Mouse (Mus musculus) right cerebral cortex, postnatal 36 days (tissue): ENCODE measurements around the gene Impdh2.

Experiments used
- DNase-seq, 2 experiments: peaks; one replicate each; pipeline ENCODE4 v3.0.0; 2022; ENCODE audit warnings: low spot score in 2 of 2, mixed read lengths in 1 of 2

The Impdh2 gene

DNA sequence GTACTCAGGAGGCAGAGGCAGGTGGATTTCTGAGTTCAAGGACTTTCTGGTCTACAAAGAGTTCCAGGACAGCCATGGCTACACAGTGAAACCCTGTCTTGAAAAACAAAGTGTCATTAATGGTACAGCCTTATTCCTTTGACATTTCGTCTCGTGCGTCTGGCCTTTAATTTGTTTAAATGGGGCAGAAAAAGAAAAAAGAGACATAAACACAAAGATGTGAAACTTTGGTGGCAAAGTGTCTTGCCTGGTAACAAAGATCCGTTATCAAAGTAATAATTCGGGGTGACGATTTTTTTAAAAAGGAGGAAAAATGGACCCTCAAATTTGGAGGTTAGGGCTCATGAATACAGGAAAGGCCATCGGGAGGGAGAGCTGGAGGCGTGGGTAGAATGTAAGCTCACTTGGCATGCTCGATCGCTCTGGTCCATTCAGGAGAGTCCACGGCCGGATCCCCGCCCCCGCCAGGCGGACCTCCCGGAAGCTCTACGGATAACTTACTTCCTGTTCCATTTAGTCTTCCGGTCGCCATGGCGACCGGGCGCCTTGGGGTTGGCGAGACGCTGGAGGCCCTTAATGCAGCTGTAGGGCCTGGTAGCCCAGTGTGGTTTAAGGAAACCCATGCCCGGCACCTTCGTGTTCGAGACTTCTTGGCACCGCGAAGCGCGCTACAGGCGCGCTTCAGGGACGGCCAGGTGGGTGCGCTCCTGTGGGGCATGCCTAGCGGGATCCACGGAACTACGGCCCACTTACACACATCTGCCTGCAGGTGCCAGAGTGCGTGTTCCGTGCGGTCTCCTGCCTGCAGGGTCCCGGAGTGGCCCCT is 9.5 kb downstream of the Impdh2 start, which contains the start of gene Dalrd3:
TSS of gene Dalrd3 (plus strand) at position 506 of the 826 bp plus-strand sequence.
- DNase-seq, result peak; percentile 93 to 94

DNA sequence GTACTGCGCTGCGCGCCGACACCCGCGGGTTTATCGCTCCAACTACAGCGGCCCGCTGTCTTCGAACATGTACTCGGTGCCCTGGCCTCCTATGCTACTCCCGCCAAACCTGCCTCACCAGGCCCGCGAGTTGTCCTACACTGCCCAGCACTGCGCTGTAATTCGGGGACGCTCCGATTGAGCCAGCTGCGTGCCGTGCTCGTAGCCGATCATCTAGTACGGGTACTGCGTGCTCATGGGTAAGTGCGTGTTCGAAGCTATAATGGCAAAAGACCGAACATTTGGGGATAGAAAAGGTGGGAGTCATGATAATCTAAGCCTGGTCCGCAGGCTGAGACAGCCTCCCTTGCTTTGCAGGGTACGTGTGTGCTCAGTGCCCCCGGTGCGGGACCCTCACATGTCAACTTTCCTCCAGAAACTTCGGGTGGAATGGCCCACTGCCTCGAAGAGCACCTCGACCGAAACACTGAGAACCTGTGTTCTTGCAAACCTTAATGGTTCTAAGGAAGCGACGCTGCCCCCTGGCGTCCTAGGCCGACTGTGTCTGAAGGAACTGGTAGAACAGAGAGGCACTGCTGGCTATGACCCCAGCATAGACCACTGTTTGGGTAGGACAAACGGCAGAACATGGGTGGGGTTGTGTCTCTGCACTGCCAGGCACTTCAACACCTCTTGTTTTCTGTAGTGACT is 10.3 kb downstream of the Impdh2 start:
- DNase-seq, result no peak

DNA sequence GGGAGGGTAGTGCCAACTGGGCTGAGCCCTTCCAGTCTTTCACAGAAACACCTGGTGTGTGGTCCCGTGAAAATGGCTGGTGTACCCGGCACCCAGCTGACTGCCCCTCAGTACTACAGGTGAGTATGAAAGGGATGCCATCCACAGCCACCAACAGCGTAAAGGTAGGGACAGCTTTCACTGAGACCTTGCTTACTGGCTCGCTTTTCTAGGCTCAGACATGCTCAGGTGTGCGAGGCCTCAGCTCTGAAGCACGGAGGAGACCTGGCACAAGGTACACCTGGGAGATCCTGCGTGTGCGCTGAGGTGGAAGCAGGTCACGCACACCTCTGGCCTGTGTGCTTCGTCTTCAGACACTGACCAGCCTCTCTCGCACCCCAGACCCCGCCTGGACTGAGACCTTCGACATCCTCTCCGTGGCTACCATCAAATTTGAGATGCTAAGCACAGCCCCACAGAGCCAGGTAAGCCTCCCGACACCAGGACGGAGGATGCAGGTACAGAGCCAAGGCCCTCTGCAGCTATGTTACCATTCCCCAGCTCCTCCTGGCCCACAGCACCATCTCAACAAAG is 11.4 kb downstream of the Impdh2 start:
- no peak for DNase-seq

DNA sequence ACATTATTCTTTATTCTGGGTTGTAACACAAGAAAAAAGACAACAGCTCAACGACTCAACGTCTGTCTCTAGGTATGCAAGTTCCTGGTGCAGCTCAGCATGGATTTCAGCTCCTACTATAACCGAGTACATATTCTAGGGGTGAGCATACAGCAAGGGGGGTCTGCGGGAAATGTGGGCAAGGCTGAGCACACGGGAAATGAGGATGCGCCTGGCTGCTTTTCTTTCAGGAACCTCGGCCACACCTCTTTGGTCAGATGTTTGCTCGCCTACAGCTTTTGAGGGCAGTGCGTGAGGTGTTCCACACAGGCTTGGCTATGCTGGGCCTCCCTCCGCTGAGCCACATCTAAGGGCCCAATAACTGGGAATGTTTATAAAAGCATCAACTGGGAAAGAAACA is 12.2 kb downstream of the Impdh2 start:
- no peak for DNase-seq

DNA sequence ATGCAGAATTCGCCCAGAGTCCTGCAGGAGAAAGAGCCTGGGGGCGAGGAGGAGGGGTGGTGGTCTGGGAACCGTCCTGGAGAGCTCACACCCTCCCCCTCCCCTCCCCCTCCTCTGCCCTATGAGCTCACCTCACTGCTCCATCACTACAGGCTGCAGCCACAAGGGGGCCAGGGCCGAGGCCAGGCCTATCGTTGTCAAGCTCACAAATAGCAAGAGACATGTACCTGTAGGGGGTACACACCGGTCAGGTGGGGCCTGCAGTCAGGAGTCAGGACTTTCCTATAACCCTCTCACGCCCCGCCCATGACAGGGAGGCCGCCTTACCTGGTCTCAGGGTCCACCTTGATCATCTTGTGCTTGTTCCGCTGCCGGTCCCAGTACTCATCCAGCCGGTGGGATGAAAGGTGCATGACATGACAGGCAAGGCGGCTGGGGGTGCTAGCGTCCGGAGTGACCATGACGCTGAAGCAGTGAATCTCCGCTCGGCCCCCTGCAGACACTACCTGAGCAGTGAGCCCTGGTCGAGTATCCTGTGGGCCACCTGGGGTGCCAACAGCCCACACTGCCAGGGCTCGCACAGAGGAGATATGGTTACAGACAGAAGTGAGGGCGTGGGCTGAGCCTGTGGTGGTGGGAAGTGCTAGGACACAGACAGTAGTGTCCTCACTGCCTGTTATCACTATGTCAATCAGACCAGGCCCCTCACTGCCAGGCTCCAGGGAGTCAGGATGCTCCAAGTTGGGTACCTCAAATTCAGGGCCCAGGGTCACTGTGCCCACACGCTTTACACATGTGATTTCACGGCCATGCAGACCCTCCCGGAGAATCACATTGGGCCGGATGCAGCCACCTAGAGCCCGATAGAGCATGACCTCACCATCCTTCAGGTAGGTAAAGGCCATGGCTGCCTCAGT is 13.9 kb downstream of the Impdh2 start:
- DNase-seq, result no peak

DNA sequence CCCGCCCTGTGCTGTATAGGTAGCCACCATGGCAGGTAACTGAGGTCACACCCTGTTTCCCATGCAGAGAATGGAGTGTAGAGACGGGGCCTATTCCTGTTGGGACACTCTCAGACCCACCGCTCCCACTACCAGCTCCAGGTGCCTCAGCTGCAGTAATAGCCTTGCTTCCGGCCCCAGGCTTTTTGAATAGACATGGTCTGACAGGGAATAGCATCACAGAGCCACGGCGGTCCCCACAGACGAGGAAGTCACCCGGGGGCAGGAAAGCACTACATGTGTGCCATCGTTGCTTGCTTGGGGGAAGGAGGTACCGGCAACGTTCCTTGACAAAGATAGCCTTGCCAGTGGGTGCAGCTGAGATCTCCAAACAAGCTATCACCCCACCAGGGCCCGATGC is 14.8 kb downstream of the Impdh2 start:
- no peak for DNase-seq

DNA sequence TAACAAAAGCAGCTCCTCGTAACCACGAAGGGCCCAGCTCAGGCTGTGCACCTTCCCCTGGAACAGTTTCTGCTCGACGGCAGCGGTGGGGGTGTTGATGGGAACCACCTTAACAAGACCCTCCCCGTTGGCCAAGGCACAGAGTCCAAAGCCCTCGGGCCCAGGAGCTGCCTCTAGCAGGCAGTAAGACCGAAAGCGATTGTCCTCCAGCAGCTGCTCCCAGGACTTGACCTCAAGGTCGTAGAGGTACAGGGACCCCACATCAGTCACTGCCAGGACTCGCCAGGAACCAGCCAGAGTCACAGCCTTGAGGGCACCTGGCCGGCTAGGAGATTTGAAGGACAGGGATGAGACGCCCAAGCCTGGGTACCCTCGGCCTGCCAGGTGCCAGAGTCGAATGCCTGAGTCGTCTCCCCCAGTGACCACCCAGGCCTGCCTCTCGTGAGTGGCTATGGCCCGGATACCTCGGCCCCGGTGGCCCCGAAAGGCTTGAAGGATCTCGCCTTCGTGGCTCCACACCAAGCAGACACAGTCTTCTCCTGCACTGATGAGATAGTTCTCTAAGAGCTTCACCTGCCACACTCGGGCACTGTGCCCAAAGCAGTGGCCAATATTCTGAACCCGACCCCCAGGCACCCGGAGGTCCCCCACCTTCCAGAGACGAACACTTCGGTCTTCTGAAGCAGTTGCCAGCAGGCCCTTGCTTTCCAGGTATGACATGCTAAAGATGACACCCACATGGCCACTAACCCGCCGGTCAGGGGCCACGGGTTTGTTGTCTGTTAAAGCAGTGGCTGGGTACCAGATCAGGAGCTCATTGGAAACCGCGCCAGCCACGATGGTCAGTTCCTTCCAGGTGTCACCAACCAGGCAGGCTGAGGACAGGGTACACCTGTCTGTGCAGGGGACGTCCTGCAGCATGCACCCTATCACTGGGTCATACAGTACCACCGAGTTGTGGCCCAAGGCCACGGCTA is 15.5 kb downstream of the Impdh2 start:
- DNase-seq, result no peak

DNA sequence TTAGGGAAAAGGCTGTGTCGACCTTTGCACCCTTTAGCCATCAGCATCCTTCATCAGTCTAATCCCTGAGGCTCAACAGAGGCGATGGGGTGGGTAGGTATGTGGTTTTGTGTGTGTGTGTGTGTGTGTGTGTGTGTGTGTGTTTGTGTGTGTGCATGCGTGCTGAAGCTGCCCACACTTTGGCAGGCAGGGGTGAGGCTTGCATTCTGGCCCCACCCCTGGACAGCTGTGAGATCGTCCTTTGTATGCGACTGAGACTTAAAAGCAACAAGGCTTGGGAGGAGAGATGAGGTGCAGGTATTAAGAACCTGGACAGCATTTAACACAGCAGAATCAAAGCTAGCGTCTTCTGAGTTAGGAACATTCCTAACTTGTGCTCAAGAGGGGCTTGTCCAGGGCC is 16.9 kb downstream of the Impdh2 start:
- DNase-seq, result no peak

DNA sequence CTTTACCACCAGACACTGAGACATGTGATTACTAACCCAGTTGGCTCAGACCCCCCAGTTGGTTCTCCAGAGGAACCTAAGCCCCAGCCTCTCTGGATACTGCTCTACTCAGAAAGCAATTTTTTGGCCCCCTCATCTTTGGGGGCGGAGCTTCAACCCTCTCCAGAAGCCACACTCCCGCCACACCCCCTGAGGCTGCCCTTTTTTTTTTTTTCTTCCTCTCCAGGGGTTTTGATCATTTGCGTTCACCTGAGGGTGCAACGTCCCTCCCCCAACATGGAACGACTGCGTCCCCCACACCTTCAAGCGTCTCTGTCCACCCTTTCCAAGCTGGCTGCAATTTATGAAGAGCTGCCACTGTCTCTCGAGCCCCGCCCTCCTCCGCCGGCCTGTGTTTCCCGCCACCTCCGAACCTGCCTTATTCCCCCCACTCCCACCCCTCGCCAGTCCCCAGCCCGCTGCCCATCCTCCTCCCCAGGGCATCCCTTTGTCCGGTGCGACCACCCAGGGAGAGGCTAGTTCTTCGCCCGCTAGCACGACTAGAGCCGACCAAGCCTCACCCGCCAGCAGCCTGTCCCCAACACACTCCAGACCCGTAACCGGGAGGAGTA is 18.0 kb downstream of the Impdh2 start:
- DNase-seq, result no peak

DNA sequence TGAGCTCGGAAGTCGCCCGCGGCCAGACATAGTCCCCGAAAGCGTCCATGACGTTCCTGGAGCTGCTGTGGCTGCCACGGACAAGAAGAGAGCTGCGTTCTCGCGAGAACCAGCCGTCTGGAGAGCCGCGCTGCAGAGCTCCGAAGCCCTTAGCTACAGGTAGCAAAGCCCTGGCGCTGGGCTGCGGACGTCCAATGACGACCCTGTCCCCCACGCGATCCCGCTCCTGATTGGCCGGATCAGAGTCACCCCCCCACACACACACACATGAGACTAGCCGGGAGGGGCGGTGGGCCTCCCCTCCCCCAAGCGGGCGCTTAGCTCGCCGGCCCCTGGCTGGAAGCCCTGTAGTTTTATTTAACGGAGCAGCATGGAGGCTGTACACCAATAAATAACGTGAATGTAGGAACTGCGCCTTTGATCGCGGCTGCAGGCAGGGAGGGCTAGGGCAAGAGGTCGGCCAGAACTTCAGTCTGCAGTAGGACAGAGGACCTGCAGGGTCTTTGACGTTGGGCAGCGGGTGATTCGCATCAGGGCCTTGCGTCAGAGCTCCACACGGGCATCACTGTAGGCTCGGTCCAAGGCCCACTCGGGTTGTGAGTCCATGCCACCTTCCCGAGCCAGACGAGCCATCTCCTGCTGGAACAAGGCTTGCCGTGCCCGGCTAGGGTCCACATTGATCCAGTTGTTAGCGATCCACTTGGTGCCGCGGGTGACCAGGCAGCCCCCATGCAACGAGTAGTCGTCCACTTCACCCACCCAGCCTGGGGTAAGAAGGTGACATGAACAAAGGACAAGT is 18.7 kb downstream of the Impdh2 start, which contains the start of gene Wdr6:
TSS of gene Wdr6 (minus strand) at position 195 of the 799 bp plus-strand sequence.
- peak; percentile 85 to 90 for DNase-seq

DNA sequence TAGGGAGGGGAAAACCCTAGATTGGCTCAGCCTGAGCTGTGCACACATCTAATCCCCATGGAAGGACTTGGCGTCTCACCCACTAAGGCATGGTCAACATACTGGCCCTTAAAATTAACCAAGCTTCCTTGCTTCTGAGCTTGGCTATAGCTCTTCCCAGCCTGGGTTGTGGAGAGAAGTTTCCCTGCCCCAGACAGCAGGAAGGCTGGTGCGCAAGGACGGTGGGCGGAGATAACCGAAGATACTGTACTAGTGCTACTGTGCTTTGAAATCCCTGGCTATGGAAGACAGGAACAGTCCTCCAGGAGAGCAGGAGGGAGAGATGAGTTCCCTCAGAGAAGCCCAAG is 19.2 kb downstream of the Impdh2 start:
- DNase-seq, result no peak

DNA sequence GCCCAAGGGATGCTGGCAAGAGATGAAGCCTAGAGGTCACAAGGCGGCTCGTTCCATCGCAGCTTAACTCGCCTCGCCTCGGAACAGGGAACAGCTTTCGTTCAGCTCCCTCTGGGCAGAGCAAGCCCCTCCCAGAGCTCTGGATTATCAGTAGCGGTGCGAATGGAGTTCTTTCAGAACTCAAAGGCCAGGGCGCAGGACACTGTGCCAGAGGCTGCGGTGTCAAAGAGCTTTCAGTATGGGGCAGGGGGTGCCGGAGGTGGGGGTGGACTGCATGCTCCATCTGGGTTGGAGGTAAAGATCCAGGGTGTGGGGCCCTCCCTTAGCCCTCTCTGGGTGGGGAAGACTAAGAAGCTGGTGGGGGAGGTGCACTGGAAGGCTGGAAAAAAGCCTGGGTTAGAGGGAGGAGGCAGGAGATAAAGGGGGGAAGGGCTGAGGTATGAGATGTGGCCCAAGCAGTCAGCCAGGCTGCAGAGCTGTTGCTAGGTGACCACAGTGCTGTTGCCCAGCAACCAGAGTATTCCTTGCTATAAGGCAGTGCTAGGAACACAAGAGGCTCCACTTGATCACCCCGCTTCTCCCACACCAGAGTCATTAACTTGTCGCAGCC is 27.6 kb downstream of the Impdh2 start:
- peak; percentile 89 to 95 for DNase-seq

DNA sequence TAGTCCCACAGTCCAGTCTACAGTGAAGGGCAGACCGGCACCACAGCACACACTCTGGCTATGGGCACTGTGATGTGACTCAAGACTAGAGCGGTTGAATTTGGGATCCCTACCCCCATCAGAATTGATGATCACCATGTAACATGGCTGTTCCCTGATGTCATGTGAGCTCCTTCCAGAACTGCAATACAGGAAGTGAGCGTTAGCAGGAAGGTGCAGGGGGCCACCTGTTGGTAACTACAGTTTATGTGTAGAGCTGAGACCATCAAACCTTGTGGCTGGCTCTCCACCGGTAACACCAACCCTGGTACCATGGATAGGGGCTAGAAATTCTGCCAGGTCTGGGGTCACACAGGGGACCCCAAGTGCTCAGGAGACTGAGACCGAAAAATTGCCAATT is 29.1 kb downstream of the Impdh2 start:
- DNase-seq, result no peak

DNA sequence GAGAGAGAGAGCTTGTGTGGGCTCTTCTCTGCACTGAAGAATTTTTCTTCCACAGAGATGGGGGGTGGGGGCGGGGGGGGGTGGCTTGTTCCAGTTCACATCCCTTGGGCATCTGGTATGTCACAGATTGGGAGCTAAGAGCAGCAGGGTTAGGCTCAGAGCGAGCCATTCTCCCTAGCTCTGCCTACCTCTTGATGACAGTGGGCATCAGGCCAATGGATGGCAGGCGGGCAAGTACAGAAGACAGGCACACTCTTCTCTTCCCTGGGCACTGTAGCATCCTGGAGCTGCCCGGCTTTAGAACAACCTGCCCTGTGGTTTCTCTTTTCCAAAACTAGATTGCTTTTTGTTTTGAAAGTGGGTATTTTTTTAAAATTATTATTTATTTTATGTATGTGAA is 31.4 kb downstream of the Impdh2 start:
- no peak for DNase-seq

DNA sequence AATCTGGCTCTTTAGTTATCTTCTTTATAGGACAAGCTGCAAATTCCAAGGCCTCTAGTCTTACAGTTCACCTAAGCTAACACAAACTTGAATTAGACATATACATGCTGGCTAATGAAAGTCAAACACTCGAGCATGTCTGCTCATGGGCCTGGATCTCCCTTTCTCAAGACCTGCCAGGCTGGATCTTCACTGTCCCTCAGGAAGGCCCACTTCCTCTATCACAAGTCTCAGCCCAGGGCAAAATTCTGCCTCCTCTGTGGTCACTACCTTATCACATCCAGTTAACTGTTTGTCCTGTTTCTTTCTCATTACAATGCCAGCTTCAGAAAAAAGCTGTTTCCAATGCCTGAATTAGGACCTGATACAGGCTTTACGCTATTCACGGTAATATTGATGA is 34.3 kb downstream of the Impdh2 start:
- DNase-seq, result no peak

DNA sequence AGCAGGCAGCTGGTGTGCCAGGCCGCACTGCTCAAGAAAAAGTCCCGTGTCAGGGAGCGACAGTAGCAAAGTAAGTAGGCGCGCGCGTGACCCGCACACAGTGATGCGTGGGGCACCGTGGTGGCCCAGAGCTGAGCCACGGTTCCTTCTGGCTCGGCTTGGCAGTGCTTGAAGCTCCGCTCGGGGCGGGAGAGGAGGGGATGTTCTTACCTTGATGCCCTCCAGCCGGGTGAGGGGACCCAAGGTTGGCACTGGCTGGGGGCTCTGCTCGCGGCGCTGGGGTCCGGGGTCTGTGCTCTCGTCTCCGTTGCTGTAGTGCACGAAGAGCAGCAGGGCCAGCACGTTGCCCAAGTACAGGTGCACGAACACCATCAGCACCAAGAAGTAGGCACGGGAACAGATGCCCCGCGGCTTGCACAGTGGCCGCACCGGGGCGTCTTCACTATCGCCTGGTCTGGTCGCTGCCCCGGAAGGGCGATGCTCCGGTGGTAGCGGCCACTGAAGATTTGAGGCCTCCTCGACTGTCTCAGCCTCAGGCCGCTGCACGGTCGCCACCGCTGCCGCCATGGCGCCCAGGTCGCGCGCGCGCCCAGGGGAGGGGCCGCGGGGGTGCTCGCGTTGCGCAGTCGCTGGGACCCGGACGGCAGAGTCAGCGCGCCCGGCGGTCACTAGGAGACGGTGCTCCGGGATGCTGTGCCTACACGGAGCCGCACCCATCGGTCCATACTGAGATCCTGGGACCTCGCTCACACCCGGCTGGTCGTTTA is 37.1 kb downstream of the Impdh2 start, which contains the start of gene P4htm:
TSS of gene P4htm (minus strand) at position 670 of the 767 bp plus-strand sequence.
- DNase-seq, result peak; percentile 77

DNA sequence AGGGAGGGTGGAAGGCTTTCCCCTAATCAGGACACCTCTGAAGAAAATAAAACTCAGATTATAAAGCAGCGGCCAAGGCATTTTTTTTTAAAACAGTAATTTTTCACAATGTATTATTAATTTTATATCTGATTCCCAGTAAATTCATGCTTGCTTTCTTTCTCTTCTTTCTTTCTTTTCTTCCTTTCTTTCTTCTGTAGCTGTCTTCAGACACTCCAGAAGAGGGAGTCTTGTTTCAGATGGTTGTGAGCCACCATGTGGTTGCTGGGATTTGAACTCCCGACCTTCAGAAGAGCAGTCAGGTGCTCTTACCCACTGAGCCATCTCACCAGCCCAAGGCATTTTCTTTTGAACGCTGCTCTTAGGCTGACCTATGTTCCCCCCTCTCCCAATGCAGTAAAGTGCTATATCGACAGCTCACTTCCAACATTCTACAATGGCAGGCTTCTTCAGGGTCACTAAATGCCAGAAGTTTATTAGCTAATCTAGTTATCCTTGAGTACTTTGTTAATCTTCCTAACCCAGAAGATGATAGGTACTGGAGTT is 39.0 kb downstream of the Impdh2 start:
- DNase-seq, result no peak

DNA sequence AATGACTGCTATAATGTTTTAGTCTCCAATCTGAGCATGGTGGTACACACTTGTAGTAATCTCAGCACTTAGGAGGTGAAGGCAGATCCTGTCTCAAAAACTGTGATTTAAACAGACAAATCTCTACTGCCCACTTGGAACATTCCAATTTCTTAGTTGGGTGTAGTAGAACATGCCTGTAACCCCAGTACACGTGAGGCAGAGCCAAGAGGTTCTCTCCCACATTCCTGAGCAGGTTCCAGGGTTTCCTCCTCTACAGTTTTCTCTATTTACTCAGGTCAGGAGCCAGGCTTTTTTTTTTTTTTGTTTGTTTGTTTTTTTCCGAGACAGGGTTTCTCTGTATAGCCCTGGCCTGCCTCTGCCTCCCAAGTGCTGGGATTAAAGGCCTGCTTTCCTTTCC is 39.9 kb downstream of the Impdh2 start:
- no peak for DNase-seq
